Mouse (Mus musculus) megakaryocyte, embryonic 14.5 days (primary cell): ENCODE measurements around the gene Cpxm1.

Experiments
- FLI1 ChIP-seq: IDR thresholded peaks from 2 replicates; pipeline ENCODE4 v1.6.1; 2012; ENCODE audit warnings: low read length, inconsistent platforms, mixed read lengths
- GATA1 ChIP-seq: IDR thresholded peaks from 3 replicates; pipeline ENCODE4 v1.6.1; 2012; ENCODE audit warnings: mixed read lengths, low read length, inconsistent platforms, borderline replicate concordance

- TF ChIP-seq GATA1 (no peak), FLI1 (no peak)
Measured at GRCm38 (mm10) chr2:130411558-130412495, 14.5 kb upstream of the Cpxm1 start.
